Mouse (Mus musculus): ENCODE results near the gene Gm3149. TPM values are rescaled to one million over a fixed set of nuclear protein-coding genes. Genes with fewer than 3 reads are reported as not detected.

Gm3149 gene
- total RNA-seq (2023; ENCODE audit: inconsistent age), result not detected in 4 replicates

GRCm38 (mm10) chr14:4316983-4317382, at the start of gene Gm3149:
Gm3149 (plus strand) TSS chr14:4317283.

GRCm38 (mm10) chr14:4334476-4335080, 17.5 kb downstream of the Gm3149 start, which contains the start of gene 2610042L04Rik:
2610042L04Rik (plus strand) TSS chr14:4334763.

Other genes starting within 250 kb of the Gm3149 start
- not detected in 4 replicates for gene Gm3115, start 233.2 kb upstream of the Gm3149 start, total RNA-seq (2023; ENCODE audit: inconsistent age)
- not detected in 4 replicates for gene Gm8108, start 206.8 kb upstream of the Gm3149 start, total RNA-seq (2023; ENCODE audit: inconsistent age)
- gene Gm3127, start 152.3 kb upstream of the Gm3149 start, total RNA-seq (2023; ENCODE audit: inconsistent age), result not detected in 4 replicates
- not detected in 4 replicates for gene Gm2974, start 134.7 kb upstream of the Gm3149 start, total RNA-seq (2023; ENCODE audit: inconsistent age)
- not detected in 4 replicates for gene Gm3138, start 67.7 kb upstream of the Gm3149 start, total RNA-seq (2023; ENCODE audit: inconsistent age)
- gene 2610042L04Rik, start 17.5 kb downstream of the Gm3149 start, total RNA-seq (2023; ENCODE audit: inconsistent age), result not detected in 4 replicates
- gene Gm3159, start 80.2 kb downstream of the Gm3149 start, total RNA-seq (2023; ENCODE audit: inconsistent age), result not detected in 4 replicates
- gene Gm3164, start 98.2 kb downstream of the Gm3149 start, total RNA-seq (2023; ENCODE audit: inconsistent age), result not detected in 4 replicates
- gene Gm3173, start 113.7 kb downstream of the Gm3149 start, total RNA-seq (2023; ENCODE audit: inconsistent age), result not detected in 4 replicates
- gene Gm3182, start 164.5 kb downstream of the Gm3149 start, total RNA-seq (2023; ENCODE audit: inconsistent age), result not detected in 4 replicates
- gene Gm3047, start 238.1 kb downstream of the Gm3149 start, total RNA-seq (2023; ENCODE audit: inconsistent age), result not detected in 4 replicates